Mouse (Mus musculus): ENCODE measurements around the gene Gm42906. TPM values are rescaled to one million over a fixed set of nuclear protein-coding genes. Genes with fewer than 3 reads are reported as not detected.

Gm42906 gene
- polyA plus RNA-seq, 1 experiment: not detected

DNA sequence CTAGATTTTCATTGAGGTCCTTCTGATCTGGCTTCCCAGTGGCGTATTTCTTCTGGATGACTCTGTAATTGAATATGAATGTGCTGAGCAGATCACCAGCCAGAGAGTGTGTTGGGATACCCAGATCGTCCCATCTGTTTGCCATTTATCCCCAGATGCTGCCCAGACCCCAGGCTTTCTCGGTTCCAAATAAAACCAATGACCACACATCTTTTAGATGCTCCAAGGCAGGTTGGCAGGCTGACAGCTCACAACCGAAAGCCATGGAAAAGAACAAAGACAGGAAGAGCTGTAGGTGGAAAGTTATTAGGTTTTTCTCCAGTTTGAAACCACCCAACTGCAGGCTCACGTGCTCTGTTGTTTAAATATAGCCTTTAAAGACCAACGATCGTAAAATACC, 381.0 kb downstream of the Gm42906 start:
- TF ChIP-seq TAL1 (IDR thresholded peaks at IDR 0.05; ENCODE audit: low read length) (no peak), GATA1 (IDR thresholded peaks at IDR 0.05; ENCODE audit: low read length) (no peak)
- H3K27me3 ChIP-seq (ENCODE audit: control insufficient read depth): no peaks in the 10 kb centered on the region
- no peaks in the 10 kb centered on the region for H3K4me1 ChIP-seq (ENCODE audit: control insufficient read depth)
- no peak overlapping the region for H3K4me3 ChIP-seq (replicated peaks)
- peaks cover 3% of the 10 kb centered on the region for H3K36me3 ChIP-seq (ENCODE audit: control insufficient read depth)
- peaks cover 2% of the 10 kb centered on the region; the same call in 1 of the 2 replicates for H3K9me3 ChIP-seq (ENCODE audit: control insufficient read depth, low read length)

DNA sequence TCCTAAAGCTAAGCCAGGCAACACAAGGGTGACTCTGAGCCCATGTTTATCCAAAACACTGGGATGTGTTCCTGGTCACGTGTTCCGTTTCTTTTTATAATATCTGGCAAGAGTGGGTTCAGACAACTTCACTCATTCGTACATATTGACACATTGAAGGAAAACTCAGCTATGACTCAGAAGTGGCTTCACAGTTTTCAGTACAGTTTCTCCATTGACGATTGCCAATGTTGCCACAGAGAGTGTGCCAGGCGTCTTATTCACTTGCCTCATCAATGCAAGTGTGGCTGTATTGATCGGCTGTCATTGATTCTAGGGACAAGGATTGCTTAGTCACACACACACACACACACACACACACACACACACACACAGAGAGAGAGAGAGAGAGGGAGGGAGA, 381.8 kb downstream of the Gm42906 start:
- TF ChIP-seq GATA1 (IDR thresholded peaks at IDR 0.05; ENCODE audit: low read length) (no peak), TAL1 (IDR thresholded peaks at IDR 0.05; ENCODE audit: low read length) (no peak)
- H3K36me3 ChIP-seq (ENCODE audit: control insufficient read depth): peaks cover 3% of the 10 kb centered on the region
- H3K9me3 ChIP-seq (ENCODE audit: control insufficient read depth, low read length): 0 out of 2 replicates have a peak, but pooled peaks cover 2% of the 10 kb centered on the region
- no peaks in the 10 kb centered on the region for H3K4me1 ChIP-seq (ENCODE audit: control insufficient read depth)
- no peak overlapping the region for H3K4me3 ChIP-seq (replicated peaks)
- H3K27me3 ChIP-seq (ENCODE audit: control insufficient read depth): no peaks in the 10 kb centered on the region

DNA sequence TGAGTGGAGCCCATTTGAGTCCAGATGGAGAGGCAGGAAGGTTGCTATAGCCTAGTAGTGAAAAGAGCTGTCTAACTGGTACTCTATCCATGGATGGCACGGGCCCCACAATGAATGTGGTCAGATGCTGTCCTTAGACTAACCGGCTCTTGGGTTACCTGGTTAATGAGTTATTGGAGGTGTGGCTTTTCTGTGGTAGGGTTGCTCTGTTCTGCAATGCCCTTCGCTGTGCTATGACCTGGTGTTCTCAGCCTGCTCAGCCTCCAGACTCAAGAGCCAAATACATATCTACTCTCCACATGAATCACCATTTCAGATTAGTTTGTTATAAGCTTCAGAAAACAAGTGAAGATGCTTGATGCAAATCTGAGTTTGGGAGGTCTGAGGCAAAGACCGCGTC, 385.1 kb downstream of the Gm42906 start:
- TF ChIP-seq TAL1 (IDR thresholded peaks at IDR 0.05; ENCODE audit: low read length): no peak
- no peak for TF ChIP-seq GATA1 (IDR thresholded peaks at IDR 0.05; ENCODE audit: low read length)
- 0 out of 2 replicates have a peak, but pooled peaks cover 2% of the 10 kb centered on the region for H3K9me3 ChIP-seq (ENCODE audit: control insufficient read depth, low read length)
- H3K27me3 ChIP-seq (ENCODE audit: control insufficient read depth): no peaks in the 10 kb centered on the region
- H3K36me3 ChIP-seq (ENCODE audit: control insufficient read depth): peaks cover 3% of the 10 kb centered on the region
- H3K4me1 ChIP-seq (ENCODE audit: control insufficient read depth): no peaks in the 10 kb centered on the region
- no peak overlapping the region for H3K4me3 ChIP-seq (replicated peaks)

DNA sequence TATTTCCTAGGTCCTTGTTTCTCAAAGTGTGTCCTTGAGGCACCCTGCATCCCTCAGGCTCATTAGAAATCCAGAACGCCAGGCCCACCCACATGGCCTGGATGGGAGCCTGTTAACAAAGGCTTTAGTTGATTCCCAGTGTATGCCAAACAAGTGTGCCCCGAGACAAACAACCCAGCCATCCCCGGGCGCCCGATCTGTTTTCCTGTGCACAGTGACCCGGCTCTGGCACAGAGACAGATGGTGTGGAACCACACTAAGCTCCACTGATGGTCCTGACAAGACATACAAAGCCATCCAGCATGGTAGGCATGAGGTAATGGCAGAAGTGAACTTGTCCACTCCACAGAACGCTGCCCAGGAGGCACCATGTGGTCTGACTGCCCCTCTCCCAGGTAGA, 390.1 kb downstream of the Gm42906 start:
- Histone ChIP-seq H3K9me3 (ENCODE audit: control insufficient read depth, low read length) (no peaks in the 10 kb centered on the region), H3K27me3 (ENCODE audit: control insufficient read depth) (no peaks in the 10 kb centered on the region), H3K36me3 (ENCODE audit: control insufficient read depth) (no peaks in the 10 kb centered on the region; the same call in 1 of the 2 replicates), H3K4me1 (ENCODE audit: control insufficient read depth) (no peaks in the 10 kb centered on the region), H3K4me3 (replicated peaks) (no peak overlapping the region)
- TF ChIP-seq TAL1 (IDR thresholded peaks at IDR 0.05; ENCODE audit: low read length): no peak

DNA sequence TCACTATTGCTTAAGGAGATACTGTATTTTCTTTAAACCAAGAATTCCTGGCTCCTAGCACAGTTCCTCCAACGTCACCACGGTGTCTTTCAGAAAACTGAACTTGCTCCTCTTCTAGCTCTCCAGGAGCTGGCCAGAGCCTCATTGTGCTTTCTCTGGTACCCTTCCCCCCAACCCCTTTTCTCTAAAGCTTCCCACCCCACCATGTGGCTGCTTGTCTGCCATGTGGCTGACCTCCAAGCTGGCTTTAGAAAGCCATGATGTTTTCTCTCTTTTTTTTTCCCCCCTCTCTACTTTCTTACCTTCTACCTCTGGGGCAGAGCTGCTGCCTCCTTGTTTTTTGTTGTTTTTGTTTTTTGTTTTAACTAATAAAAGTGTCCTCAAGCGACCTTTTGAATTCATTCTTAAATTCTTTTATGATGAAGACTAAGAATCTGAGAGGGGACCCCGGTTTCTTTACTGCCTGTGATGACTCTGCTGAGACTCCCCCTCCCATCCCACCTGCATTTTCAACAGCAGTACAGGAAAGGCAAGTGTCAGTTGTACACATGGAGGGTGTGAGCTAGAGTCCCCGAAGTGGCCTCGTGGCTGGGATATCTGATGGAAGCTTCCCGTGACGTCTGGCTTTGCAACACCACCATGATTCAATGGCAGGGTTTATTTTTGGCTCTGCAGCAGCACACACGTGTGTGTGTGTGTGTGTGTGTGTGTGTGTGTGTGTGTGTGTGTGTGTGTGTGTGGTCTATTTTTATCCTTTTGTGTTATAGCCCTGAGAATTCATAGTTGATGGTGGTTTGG, 393.0 kb downstream of the Gm42906 start:
- Histone ChIP-seq H3K4me1 (ENCODE audit: control insufficient read depth) (no peaks in the 10 kb centered on the region), H3K9me3 (ENCODE audit: control insufficient read depth, low read length) (no peaks in the 10 kb centered on the region), H3K36me3 (ENCODE audit: control insufficient read depth) (no peaks in the 10 kb centered on the region), H3K27me3 (ENCODE audit: control insufficient read depth) (no peaks in the 10 kb centered on the region), H3K4me3 (replicated peaks) (no peak overlapping the region)
- no peak for TF ChIP-seq TAL1 (IDR thresholded peaks at IDR 0.05; ENCODE audit: low read length)
- no peak for TF ChIP-seq GATA1 (IDR thresholded peaks at IDR 0.05; ENCODE audit: low read length)

DNA sequence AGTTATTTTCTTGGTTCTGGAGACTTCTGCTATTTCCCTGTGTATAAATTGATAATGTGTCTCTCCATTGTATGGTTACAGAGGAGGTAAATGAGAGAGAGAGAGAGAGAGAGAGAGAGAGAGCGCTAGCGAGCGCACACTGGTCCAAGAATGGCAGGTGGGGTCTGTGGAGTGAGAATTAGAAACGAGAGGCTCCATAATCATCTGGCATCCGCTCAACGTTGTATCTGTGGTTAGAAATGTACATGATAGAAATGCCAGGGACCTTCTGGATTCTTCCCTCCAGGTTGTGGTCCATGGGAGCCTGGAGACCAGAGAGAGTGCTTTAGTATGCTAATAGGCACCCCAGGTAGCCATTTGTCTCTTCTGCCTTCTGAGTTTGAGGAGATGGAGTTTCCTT, 399.1 kb downstream of the Gm42906 start:
- Histone ChIP-seq H3K27me3 (ENCODE audit: control insufficient read depth) (no peaks in the 10 kb centered on the region), H3K4me3 (replicated peaks) (no peak overlapping the region)
- TF ChIP-seq GATA1 (IDR thresholded peaks at IDR 0.05; ENCODE audit: low read length) (no peak), TAL1 (IDR thresholded peaks at IDR 0.05; ENCODE audit: low read length) (no peak)

DNA sequence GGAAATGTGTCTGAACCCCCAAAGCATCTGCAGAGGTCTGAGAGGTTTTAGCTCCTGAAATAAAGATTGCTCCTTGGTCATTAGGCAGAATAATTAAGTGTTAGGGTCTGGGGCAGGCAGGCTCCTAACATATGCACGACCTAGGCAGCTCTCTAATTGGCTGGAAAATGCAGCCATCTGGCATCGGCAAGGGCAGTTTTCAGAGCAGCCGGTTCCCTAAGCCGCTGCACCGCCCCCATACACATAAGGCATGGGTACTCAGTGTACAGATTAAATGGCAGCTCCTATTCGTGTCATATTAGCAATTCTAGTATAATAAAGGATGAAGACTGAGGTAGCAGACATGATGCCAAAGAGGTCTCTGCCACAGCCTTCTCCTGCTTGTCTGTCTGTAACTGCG, 400.8 kb downstream of the Gm42906 start:
- H3K27me3 ChIP-seq (ENCODE audit: control insufficient read depth): no peaks in the 10 kb centered on the region
- no peak for TF ChIP-seq TAL1 (IDR thresholded peaks at IDR 0.05; ENCODE audit: low read length)
- TF ChIP-seq GATA1 (IDR thresholded peaks at IDR 0.05; ENCODE audit: low read length): no peak
- H3K36me3 ChIP-seq (ENCODE audit: control insufficient read depth): no peaks in the 10 kb centered on the region
- no peak overlapping the region for H3K4me3 ChIP-seq (replicated peaks)
- H3K9me3 ChIP-seq (ENCODE audit: control insufficient read depth, low read length): no peaks in the 10 kb centered on the region
- H3K4me1 ChIP-seq (ENCODE audit: control insufficient read depth): no peaks in the 10 kb centered on the region

More for the DNA sequence above, 399.1 kb downstream of the Gm42906 start:
- no peaks in the 10 kb centered on the region for H3K4me1 ChIP-seq (ENCODE audit: control insufficient read depth)
- no peaks in the 10 kb centered on the region for H3K36me3 ChIP-seq (ENCODE audit: control insufficient read depth)
- H3K9me3 ChIP-seq (ENCODE audit: control insufficient read depth, low read length): no peaks in the 10 kb centered on the region

DNA sequence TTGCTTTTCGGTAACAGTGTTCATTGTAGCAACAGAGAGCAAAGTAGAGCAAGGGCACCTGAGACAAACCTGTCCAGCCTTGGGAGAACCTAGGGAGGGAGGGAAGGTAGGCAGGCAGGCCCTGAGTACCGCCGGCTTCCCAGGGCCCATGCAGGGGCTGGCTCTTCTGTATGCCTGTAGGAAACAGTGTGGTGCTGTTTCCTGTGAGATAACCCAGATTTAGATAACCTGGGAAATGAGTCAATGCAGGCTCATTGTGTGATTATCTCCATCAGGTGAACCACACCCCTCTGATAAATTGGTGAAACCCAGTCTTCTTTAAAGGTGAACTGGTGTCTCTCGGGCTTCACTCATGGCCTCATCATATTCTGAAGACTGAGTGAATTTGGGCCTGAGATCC, 401.9 kb downstream of the Gm42906 start:
- TF ChIP-seq GATA1 (IDR thresholded peaks at IDR 0.05; ENCODE audit: low read length) (no peak), TAL1 (IDR thresholded peaks at IDR 0.05; ENCODE audit: low read length) (no peak)
- H3K4me3 ChIP-seq (replicated peaks): no peak overlapping the region
- no peaks in the 10 kb centered on the region for H3K36me3 ChIP-seq (ENCODE audit: control insufficient read depth)
- no peaks in the 10 kb centered on the region for H3K4me1 ChIP-seq (ENCODE audit: control insufficient read depth)
- no peaks in the 10 kb centered on the region for H3K27me3 ChIP-seq (ENCODE audit: control insufficient read depth)
- H3K9me3 ChIP-seq (ENCODE audit: control insufficient read depth, low read length): no peaks in the 10 kb centered on the region

DNA sequence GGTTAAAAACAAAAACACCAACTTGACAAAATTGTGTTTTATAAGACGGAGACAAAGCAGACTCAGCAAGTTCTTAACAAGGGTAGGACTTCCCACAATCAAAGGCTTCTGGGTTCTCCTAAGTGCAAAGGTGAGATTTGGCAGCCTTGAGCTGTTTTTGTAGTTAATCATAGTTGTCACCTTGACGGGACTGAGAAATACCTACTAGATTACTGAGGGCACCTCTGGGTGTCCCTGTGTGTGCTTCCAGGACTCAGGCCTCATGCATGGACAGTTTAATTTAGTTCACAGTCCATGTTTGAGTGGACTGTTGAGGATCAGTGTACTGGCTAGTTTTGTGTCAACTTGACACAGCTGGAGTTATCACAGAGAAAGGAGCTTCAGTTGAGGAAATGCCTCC, 403.5 kb downstream of the Gm42906 start:
- TF ChIP-seq GATA1 (IDR thresholded peaks at IDR 0.05; ENCODE audit: low read length) (no peak), TAL1 (IDR thresholded peaks at IDR 0.05; ENCODE audit: low read length) (no peak)
- Histone ChIP-seq H3K9me3 (ENCODE audit: control insufficient read depth, low read length) (no peaks in the 10 kb centered on the region), H3K27me3 (ENCODE audit: control insufficient read depth) (no peaks in the 10 kb centered on the region), H3K4me1 (ENCODE audit: control insufficient read depth) (no peaks in the 10 kb centered on the region), H3K36me3 (ENCODE audit: control insufficient read depth) (no peaks in the 10 kb centered on the region), H3K4me3 (replicated peaks) (no peak overlapping the region)
